Mouse (Mus musculus) erythroblast, embryonic 14.5 days (primary cell): ENCODE results near the gene Qrfpr.

ENCODE experiments used
- GATA1 ChIP-seq: IDR thresholded peaks from 2 replicates; pipeline ENCODE4 v1.6.1; 2012; ENCODE audit warnings: low read length, inconsistent platforms, mixed read lengths
- TAL1 ChIP-seq: IDR thresholded peaks from 3 replicates; pipeline ENCODE4 v1.6.1; 2012; ENCODE audit warnings: low read length, inconsistent platforms, mixed read lengths

GRCm38 (mm10) chr3:36173761-36174160 lies 48.4 kb downstream of the Qrfpr start:
- TF ChIP-seq TAL1 (no peak), GATA1 (no peak)
